ENCODE assay signal across 21 mouse cellular contexts in the genomic region with DNA sequence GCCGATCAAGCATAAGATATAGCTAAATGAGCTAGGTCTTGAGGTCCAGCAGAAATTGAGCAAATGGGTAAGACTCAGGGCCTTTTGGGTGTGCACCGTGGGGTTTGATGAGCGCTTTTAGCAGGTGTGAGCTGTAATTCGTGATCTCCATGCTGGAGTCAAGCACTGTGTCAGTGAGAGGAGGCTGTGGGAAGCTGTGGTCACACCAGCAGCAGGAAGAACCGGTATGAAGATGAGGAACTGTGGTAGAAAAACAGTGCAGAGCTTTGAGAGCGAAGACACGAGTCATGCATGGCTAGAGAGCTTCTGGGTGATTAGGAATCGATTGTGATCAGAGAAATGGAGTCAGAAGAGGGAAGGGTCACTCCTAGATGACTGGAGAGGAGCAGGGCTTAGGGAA.
DNase-seq lines count a peak whose midpoint lies in the region; ATAC-seq and TF ChIP-seq lines count a peak whose summit lies in the region.
"Had no signal": no experiment of that assay in that cellular context is flagged by ENCODE, and none has a peak within 500 bp of the region (broad histone marks: within the 10 kb centered on the region; RNA-seq: fewer than 3 reads in every experiment).

No protein-coding gene starts in this region.

- H3K27ac ChIP-seq in liver, postnatal 0 days (ENCODE audit: low read depth): no peak overlapping the region
- H3K27ac ChIP-seq in midbrain, postnatal 0 days (ENCODE audit: low read depth, low read length): no peak overlapping the region
- H3K27ac ChIP-seq: embryonic facial prominence, embryonic 13.5 days; forebrain, embryonic 12.5 days; heart, embryonic 13.5 days; hindbrain, embryonic 13.5 days had no signal

- H3K4me3 ChIP-seq in liver, postnatal 0 days (ENCODE audit: low read depth, low read length): no peak overlapping the region
- H3K4me3 ChIP-seq in midbrain, postnatal 0 days (ENCODE audit: low read depth, low read length): no peak overlapping the region
- H3K4me3 ChIP-seq: embryonic facial prominence, embryonic 13.5 days; forebrain, embryonic 12.5 days; heart, embryonic 13.5 days; hindbrain, embryonic 13.5 days had no signal

- H3K4me2 ChIP-seq in liver, postnatal 0 days (ENCODE audit: low read depth, low read length): peak overlapping the region; percentile 22; the same call in 1 of the 2 replicates
- H3K4me2 ChIP-seq in midbrain, postnatal 0 days (ENCODE audit: low read depth, low read length, poor library complexity, severe bottlenecking): no peak overlapping the region
- H3K4me2 ChIP-seq: embryonic facial prominence, embryonic 13.5 days; forebrain, embryonic 12.5 days; heart, embryonic 13.5 days; hindbrain, embryonic 13.5 days had no signal

- no peak overlapping the region for H3K9ac ChIP-seq in liver, postnatal 0 days (replicated peaks)
- H3K9ac ChIP-seq in midbrain, postnatal 0 days (replicated peaks; ENCODE audit: low read length, poor library complexity, severe bottlenecking): no peak overlapping the region
- H3K9ac ChIP-seq: embryonic facial prominence, embryonic 13.5 days; forebrain, embryonic 12.5 days; heart, embryonic 13.5 days; hindbrain, embryonic 13.5 days had no signal

- H3K9me3 ChIP-seq in liver, postnatal 0 days (ENCODE audit: low read length): no peaks in the 10 kb centered on the region
- H3K9me3 ChIP-seq in midbrain, postnatal 0 days (ENCODE audit: low read length): no peaks in the 10 kb centered on the region
- H3K9me3 ChIP-seq: embryonic facial prominence, embryonic 13.5 days; forebrain, embryonic 12.5 days; heart, embryonic 13.5 days; hindbrain, embryonic 13.5 days had no signal

- H3K27me3 ChIP-seq in liver, postnatal 0 days (ENCODE audit: insufficient read depth, low read length): no peaks in the 10 kb centered on the region
- no peaks in the 10 kb centered on the region for H3K27me3 ChIP-seq in midbrain, postnatal 0 days (ENCODE audit: insufficient read depth, low read length)
- H3K27me3 ChIP-seq: embryonic facial prominence, embryonic 13.5 days; forebrain, embryonic 12.5 days; heart, embryonic 13.5 days; hindbrain, embryonic 13.5 days had no signal

- TF ChIP-seq CTCF in liver, postnatal 0 days (IDR thresholded peaks at IDR 0.05; ENCODE audit: low read depth): no peak
- no peak for TF ChIP-seq CTCF in midbrain, postnatal 0 days (IDR thresholded peaks at IDR 0.05)

- ATAC-seq in liver, postnatal 0 days: no peak
- ATAC-seq in common myeloid progenitor, adult 5-6 weeks (replicated peaks; ENCODE audit: low read depth, poor library complexity, severe bottlenecking): peak; percentile 77
- peak; percentile 69 for ATAC-seq in megakaryocyte, adult 5-6 weeks (ENCODE audit: poor library complexity, severe bottlenecking)
- ATAC-seq in midbrain, postnatal 0 days (ENCODE audit: low FRiP score): no peak
- ATAC-seq: CD4-positive, CD25-positive, alpha-beta regulatory T cell, adult 4 months; forebrain, embryonic 16.5 days had no signal

- no peak for DNase-seq in liver, postnatal 0 days
- no peak for DNase-seq in liver
- DNase-seq in midbrain, postnatal 0 days (ENCODE audit: low spot score): no peak
- no peak for DNase-seq in kidney, adult 9 months
- no peak for DNase-seq in yolk sac, embryonic 10.5 days (ENCODE audit: low spot score)
- DNase-seq: adrenal gland, adult 8-10 months; adrenal gland, postnatal 36 days; cerebellum, adult 11-12 months; cerebellum, adult 9-10 months; cerebellum, postnatal 25 days; gastrocnemius, postnatal 10 days; heart, postnatal 36 days had no signal

- no peak for TF ChIP-seq EP300 in liver, postnatal 0 days (IDR thresholded peaks at IDR 0.05; ENCODE audit: low read depth)

- H3K4me1 ChIP-seq in liver, postnatal 0 days (ENCODE audit: insufficient read depth): peaks cover 5% of the 10 kb centered on the region; the same call in 1 of the 2 replicates
- H3K4me1 ChIP-seq in midbrain, postnatal 0 days (ENCODE audit: insufficient read depth, low read length): no peaks in the 10 kb centered on the region
- H3K4me1 ChIP-seq: embryonic facial prominence, embryonic 13.5 days; forebrain, embryonic 12.5 days; heart, embryonic 13.5 days had no signal

- H3K36me3 ChIP-seq in liver, postnatal 0 days (replicated peaks; ENCODE audit: insufficient read depth, low read length): no peaks in the 10 kb centered on the region
- no peaks in the 10 kb centered on the region for H3K36me3 ChIP-seq in midbrain, postnatal 0 days (ENCODE audit: insufficient read depth, low read length)
- H3K36me3 ChIP-seq: embryonic facial prominence, embryonic 13.5 days; forebrain, embryonic 12.5 days; G1E; heart, embryonic 13.5 days; hindbrain, embryonic 13.5 days had no signal

- 36% methylated on average over 8 of the region's 8 CpGs for WGBS in liver, postnatal 0 days (ENCODE audit: insufficient replicate concordance)
- 81% methylated on average over 8 of the region's 8 CpGs for WGBS in midbrain, postnatal 0 days

Comparison
In these comparisons a context has a peak if more than half of its experiments do, and no peak if none do; other contexts are left out.
1. ATAC-seq: peak in common myeloid progenitor, adult 5-6 weeks (single experiment) and megakaryocyte, adult 5-6 weeks (single experiment); none in liver, postnatal 0 days (single experiment) and midbrain, postnatal 0 days (single experiment).